ENCODE assay signal across 18 mouse cellular contexts in genomic region chr12:28551775-28552174, GRCm38 (mm10). TPM values are rescaled to one million over a fixed set of nuclear protein-coding genes. Genes with fewer than 3 reads are reported as not detected.
DNase-seq lines count a peak whose midpoint lies in the region; ATAC-seq and TF ChIP-seq lines count a peak whose summit lies in the region.
"Had no signal": no experiment of that assay in that cellular context is flagged by ENCODE, and none has a peak within 500 bp of the region (broad histone marks: within the 10 kb centered on the region; RNA-seq: fewer than 3 reads in every experiment).

No protein-coding gene starts in this region.

- H3K4me1 ChIP-seq in heart, postnatal 0 days (ENCODE audit: control insufficient read depth, insufficient read depth) = no peaks in the 10 kb centered on the region
- no peaks in the 10 kb centered on the region; a peak in 1 of 4 replicates for H3K4me1 ChIP-seq in ES-E14 (ENCODE audit: control insufficient read depth in 2 of 2, insufficient read depth in 2 of 2, low read length in 2 of 2, poor library complexity in 1 of 2)
- peaks cover 13% of the 10 kb centered on the region for H3K4me1 ChIP-seq in limb, embryonic 13.5 days
- H3K4me1 ChIP-seq in intestine, postnatal 0 days (replicated peaks; ENCODE audit: control insufficient read depth, insufficient read depth, low read length) = no peaks in the 10 kb centered on the region
- H3K4me1 ChIP-seq: forebrain, embryonic 13.5 days had no signal

- in situ Hi-C loops in ES-E14 (cut with MboI; ENCODE audit: low sequenced_read_pairs in 2 of 2, unreplicated experiment in 2 of 2) = no loop called here

- TF ChIP-seq CTCF in heart, postnatal 0 days (IDR thresholded peaks at IDR 0.05; ENCODE audit: low read depth) = no peak
- TF ChIP-seq CTCF in intestine, postnatal 0 days (IDR thresholded peaks at IDR 0.05; ENCODE audit: low read depth) = no peak

- H3K36me3 ChIP-seq in heart, postnatal 0 days (replicated peaks; ENCODE audit: control insufficient read depth, insufficient read depth, low read length) = no peaks in the 10 kb centered on the region
- no peaks in the 10 kb centered on the region for H3K36me3 ChIP-seq in ES-E14 (ENCODE audit: control insufficient read depth, insufficient read depth, low read length, poor library complexity, severe bottlenecking)
- H3K36me3 ChIP-seq in limb, embryonic 13.5 days = no peaks in the 10 kb centered on the region
- H3K36me3 ChIP-seq in intestine, postnatal 0 days (ENCODE audit: control insufficient read depth, insufficient read depth) = no peaks in the 10 kb centered on the region

- TF ChIP-seq EP300 in heart, postnatal 0 days (IDR thresholded peaks at IDR 0.05; ENCODE audit: low read depth) = no peak

- ATAC-seq in heart, postnatal 0 days (ENCODE audit: insufficient read depth, low read depth) = no peak
- no peak for ATAC-seq in limb, embryonic 13.5 days (ENCODE audit: low FRiP score, low read depth)
- no peak for ATAC-seq in intestine, postnatal 0 days
- ATAC-seq: CD4-positive, CD25-positive, alpha-beta regulatory T cell, adult 4 months; forebrain, embryonic 13.5 days had no signal

- no peak overlapping the region for H3K4me3 ChIP-seq in heart, postnatal 0 days (ENCODE audit: low read depth, low read length)
- H3K4me3 ChIP-seq in ES-E14 (ENCODE audit: insufficient read depth in 1 of 2, low read depth in 1 of 2, low read length in 2 of 2, poor library complexity in 1 of 2, severe bottlenecking in 1 of 2) = peak overlapping the region; percentile 53 to 73; a peak in 3 of 4 replicates
- H3K4me3 ChIP-seq in limb, embryonic 13.5 days = no peak overlapping the region
- H3K4me3 ChIP-seq in intestine, postnatal 0 days (ENCODE audit: low read depth, low read length) = no peak overlapping the region
- H3K4me3 ChIP-seq: forebrain, embryonic 13.5 days; myocyte had no signal

- 0 out of 2 replicates have a peak, but pooled peaks cover 4% of the 10 kb centered on the region for H3K27me3 ChIP-seq in heart, postnatal 0 days (ENCODE audit: control insufficient read depth, insufficient read depth, low read length)
- peaks cover 8% of the 10 kb centered on the region; the same call in 1 of the 2 replicates for H3K27me3 ChIP-seq in limb, embryonic 13.5 days
- no peaks in the 10 kb centered on the region for H3K27me3 ChIP-seq in intestine, postnatal 0 days (replicated peaks; ENCODE audit: control insufficient read depth, insufficient read depth, low read length)
- H3K27me3 ChIP-seq: forebrain, embryonic 13.5 days had no signal

- no peak for DNase-seq in heart, postnatal 0 days (ENCODE audit: low spot score)
- DNase-seq in heart, adult 8-10 months (ENCODE audit: low spot score) = no peak
- DNase-seq in kidney, postnatal 4 days = peak; percentile 13 to 30
- DNase-seq in kidney, adult 11 months = no peak
- DNase-seq in ES-E14 (ENCODE audit: low read depth, low spot score) = no peak
- DNase-seq: cerebellum, adult 2 months; heart, adult 18-20 months; kidney, postnatal 36 days; thymus, postnatal 14 days had no signal

- H3K27ac ChIP-seq in heart, postnatal 0 days (ENCODE audit: low read depth) = no peak overlapping the region
- no peak overlapping the region for H3K27ac ChIP-seq in ES-E14 (ENCODE audit: insufficient read depth, low read depth, low read length, poor library complexity, severe bottlenecking)
- no peak overlapping the region for H3K27ac ChIP-seq in limb, embryonic 13.5 days
- no peak overlapping the region for H3K27ac ChIP-seq in intestine, postnatal 0 days (ENCODE audit: low read depth, low read length)
- H3K27ac ChIP-seq: forebrain, embryonic 13.5 days had no signal

- H3K4me2 ChIP-seq in heart, postnatal 0 days (ENCODE audit: low read depth, low read length) = 0 out of 2 replicates have a peak overlapping the region, but pooled peaks have one; percentile 15
- peak overlapping the region; percentile 38; the same call in 1 of the 2 replicates for H3K4me2 ChIP-seq in limb, embryonic 13.5 days (replicated peaks)
- no peak overlapping the region for H3K4me2 ChIP-seq in intestine, postnatal 0 days (replicated peaks; ENCODE audit: low read depth)
- H3K4me2 ChIP-seq: forebrain, embryonic 13.5 days had no signal

- H3K9ac ChIP-seq in heart, postnatal 0 days (replicated peaks; ENCODE audit: low read depth, low read length) = no peak overlapping the region
- H3K9ac ChIP-seq in ES-E14 (ENCODE audit: insufficient read depth, low read depth, low read length, poor library complexity, severe bottlenecking) = peak overlapping the region; percentile 42; the same call in 1 of the 2 replicates
- H3K9ac ChIP-seq in limb, embryonic 13.5 days = no peak overlapping the region
- H3K9ac ChIP-seq in intestine, postnatal 0 days (ENCODE audit: low read depth, low read length) = no peak overlapping the region
- H3K9ac ChIP-seq: forebrain, embryonic 13.5 days had no signal

- 48% methylated on average over 18 of the region's 18 CpGs for WGBS in heart, postnatal 0 days
- WGBS in limb, embryonic 13.5 days = 62% methylated on average over 18 of the region's 18 CpGs
- 56% methylated on average over 18 of the region's 18 CpGs for WGBS in intestine, postnatal 0 days

- no peaks in the 10 kb centered on the region for H3K9me3 ChIP-seq in heart, postnatal 0 days (replicated peaks; ENCODE audit: control insufficient read depth, low read length)
- no peaks in the 10 kb centered on the region for H3K9me3 ChIP-seq in ES-E14 (ENCODE audit: control insufficient read depth, insufficient read depth, low read depth, low read length)
- H3K9me3 ChIP-seq in limb, embryonic 13.5 days = no peaks in the 10 kb centered on the region
- no peaks in the 10 kb centered on the region for H3K9me3 ChIP-seq in intestine, postnatal 0 days (ENCODE audit: control insufficient read depth)
- H3K9me3 ChIP-seq: forebrain, embryonic 13.5 days had no signal

TF ChIP-seq in ES-E14, 5 proteins besides CTCF, POLR2A, EP300 and RAD21:
- TF ChIP-seq MAFK (IDR thresholded peaks at IDR 0.05; ENCODE audit: insufficient read depth, low read depth, low read length) (no peak), ZC3H11A (IDR thresholded peaks at IDR 0.05; ENCODE audit: borderline replicate concordance, low read depth, low read length) (no peak), ZNF384 (IDR thresholded peaks at IDR 0.05; ENCODE audit: low read depth, low read length) (no peak), HCFC1 (IDR thresholded peaks at IDR 0.05; ENCODE audit: borderline replicate concordance, insufficient read depth, low read length) (no peak), CHD2 (IDR thresholded peaks at IDR 0.05; ENCODE audit: low read depth, low read length) (no peak)

RNA-seq across cellular contexts. Expression of gene Dcdc2c, which starts 0.4 kb away (rescaled TPM):
- not detected in 2 replicates for total RNA-seq in heart, postnatal 0 days (2014; rRNA removed; ENCODE audit: low replicate concordance)
- not detected in 2 replicates for polyA plus RNA-seq in heart, postnatal 0 days (2015; fragmentation: Nextera tagmentation; extraction: Ambion mirVana)
- total RNA-seq in heart, adult 8-10 months (2022) = not detected
- 0.71 and 1.3 TPM in 2 replicates for total RNA-seq in ES-E14 (2012; rRNA removed)
- 0.13 and 0.28 TPM in 2 replicates for polyA plus RNA-seq in limb, embryonic 13.5 days (2015; fragmentation: Nextera tagmentation; extraction: Ambion mirVana)
- not detected in 2 replicates for polyA plus RNA-seq in intestine, postnatal 0 days (2015; fragmentation: Nextera tagmentation; extraction: Ambion mirVana)
- total RNA-seq: heart, adult 18-20 months; liver, adult 2 months; megakaryocyte-erythroid progenitor cell, adult 5-6 weeks had no signal
- polyA plus RNA-seq: CD4-positive, CD25-positive, alpha-beta regulatory T cell, adult 4 months; cerebellum, adult 2 months; forebrain, embryonic 13.5 days; liver, adult 2 months; stomach, embryonic 14.5 days had no signal

RNA-seq across cellular contexts. Expression of gene Allc, which starts 30.5 kb away (rescaled TPM):
- total RNA-seq in heart, postnatal 0 days (2014; rRNA removed; ENCODE audit: low replicate concordance) = not detected in 2 replicates
- polyA plus RNA-seq in heart, postnatal 0 days (2015; fragmentation: Nextera tagmentation; extraction: Ambion mirVana) = not detected in 2 replicates
- total RNA-seq in heart, adult 8-10 months (2022) = not detected
- total RNA-seq in ES-E14 (2012; rRNA removed) = not detected in 2 replicates
- polyA plus RNA-seq in limb, embryonic 13.5 days (2015; fragmentation: Nextera tagmentation; extraction: Ambion mirVana) = not detected in 2 replicates
- not detected in 2 replicates for polyA plus RNA-seq in intestine, postnatal 0 days (2015; fragmentation: Nextera tagmentation; extraction: Ambion mirVana)
- total RNA-seq: heart, adult 18-20 months; liver, adult 2 months; megakaryocyte-erythroid progenitor cell, adult 5-6 weeks had no signal
- polyA plus RNA-seq: CD4-positive, CD25-positive, alpha-beta regulatory T cell, adult 4 months; cerebellum, adult 2 months; forebrain, embryonic 13.5 days; liver, adult 2 months; lung, embryonic 16.5 days; myocyte; stomach, embryonic 14.5 days had no signal

Comparison
In these comparisons a context has a peak if more than half of its experiments do, and no peak if none do; other contexts are left out.
1. DNase-seq: peak in kidney, postnatal 4 days (2 of 2); none in heart, postnatal 0 days (single experiment), heart, adult 8-10 months (single experiment), kidney, adult 11 months (single experiment) and ES-E14 (single experiment).
2. H3K4me3 ChIP-seq: peak in ES-E14 (2 of 2); none in heart, postnatal 0 days (single experiment), limb, embryonic 13.5 days (single experiment) and intestine, postnatal 0 days (single experiment).